Mouse (Mus musculus) midbrain, embryonic 10.5 days (tissue): ENCODE results near the gene Myadm. TPM values are rescaled to one million over a fixed set of nuclear protein-coding genes. Genes with fewer than 3 reads are reported as not detected.

Experiments
- DNase-seq: peaks from one replicate; pipeline ENCODE4 v3.0.0-alpha.2; 2017; ENCODE audit warnings: low spot score
- H3K27ac ChIP-seq: fragments of 300-500 bp; sonication (generic); replicated peaks from 2 replicates; pipeline ENCODE4 v1.5.1; 2016; ENCODE audit warnings: mild to moderate bottlenecking
- H3K27me3 ChIP-seq: fragments of 300-500 bp; sonication (generic); 2 replicates; pipeline ENCODE4 v1.6.1; 2016; ENCODE audit warnings: low read depth, mild to moderate bottlenecking; ENCODE audit not compliant: poor library complexity, severe bottlenecking
- H3K36me3 ChIP-seq: fragments of 300-500 bp; sonication (generic); 2 replicates; pipeline ENCODE4 v1.6.1; 2016; ENCODE audit warnings: mild to moderate bottlenecking, moderate library complexity
- H3K4me1 ChIP-seq: fragments of 300-500 bp; sonication (generic); 2 replicates; pipeline ENCODE4 v1.6.1; 2016
- H3K4me3 ChIP-seq: fragments of 300-500 bp; sonication (generic); 2 replicates; pipeline ENCODE4 v1.5.1; 2016; ENCODE audit warnings: mild to moderate bottlenecking, moderate library complexity
- H3K9me3 ChIP-seq: fragments of 300-500 bp; sonication (generic); replicated peaks from 2 replicates; pipeline ENCODE4 v1.6.1; 2016; ENCODE audit warnings: mild to moderate bottlenecking
- WGBS: fragments of 180-500 bp; shearing (Covaris S2); methylation state at CpG from one replicate; pipeline ENCODE4 v1.1.7; 2016; 5-methylcytosine and 5-hydroxymethylcytosine counted together
- polyA plus RNA-seq: library from polyadenylated mRNA; unstranded; fragments of >200 nt; fragmentation: Nextera tagmentation; extraction: Ambion mirVana; gene quantifications from 2 replicates; pipeline ENCODE4 v1.2.1, GENCODE M21; 2016

Gene Myadm
- polyA plus RNA-seq: 29.6 and 35.1 TPM in 2 replicates

GRCm38 (mm10) chr7:3288976-3289970, at the start of gene Myadm, which contains the start of gene Prkcg:
Gene Myadm, plus strand, starts transcription at chr7:3289080.
Gene Prkcg, plus strand, starts transcription at chr7:3289179.
- no peaks in the 10 kb centered on the region; the same call in 1 of the 2 replicates for H3K27me3 ChIP-seq
- H3K4me3 ChIP-seq: peak within 1 kb of the TSS; percentile 57
- peak within 1 kb of the TSS; percentile 87 for H3K27ac ChIP-seq
- no peaks in the 10 kb centered on the region for H3K9me3 ChIP-seq
- H3K36me3 ChIP-seq: peaks cover 7% of the 10 kb centered on the region; the same call in 1 of the 2 replicates
- 2% methylated on average over 30 of the region's 30 CpGs for WGBS
- peaks cover 43% of the 10 kb centered on the region for H3K4me1 ChIP-seq
- DNase-seq: peak; percentile 77

DNA sequence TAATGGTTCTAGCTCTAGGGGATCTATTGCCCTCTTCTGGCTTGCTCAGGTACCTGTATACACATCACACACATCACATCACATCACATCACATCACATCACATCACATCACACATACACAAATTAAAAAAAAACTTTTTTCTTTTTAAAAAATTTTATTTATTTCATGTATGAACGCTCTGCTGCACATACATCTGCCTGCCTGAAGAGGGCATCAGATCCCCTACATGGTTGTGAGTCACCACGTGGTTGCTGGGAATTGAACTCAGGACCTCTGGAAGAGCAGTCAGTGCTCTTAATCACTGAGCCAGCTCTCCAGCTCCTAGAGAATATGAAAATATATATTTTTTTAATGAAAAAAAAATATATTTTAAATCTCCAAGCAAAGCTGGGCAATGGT, 49.7 kb upstream of the Myadm start:
- WGBS: 80% methylated on average over 2 of the region's 2 CpGs
- no peaks in the 10 kb centered on the region for H3K36me3 ChIP-seq
- no peak for DNase-seq
- H3K4me1 ChIP-seq: no peaks in the 10 kb centered on the region
- no peaks in the 10 kb centered on the region for H3K27me3 ChIP-seq
- no peak overlapping the region for H3K27ac ChIP-seq
- H3K4me3 ChIP-seq: no peak overlapping the region
- peaks cover 5% of the 10 kb centered on the region; the same call in 1 of the 2 replicates for H3K9me3 ChIP-seq

DNA sequence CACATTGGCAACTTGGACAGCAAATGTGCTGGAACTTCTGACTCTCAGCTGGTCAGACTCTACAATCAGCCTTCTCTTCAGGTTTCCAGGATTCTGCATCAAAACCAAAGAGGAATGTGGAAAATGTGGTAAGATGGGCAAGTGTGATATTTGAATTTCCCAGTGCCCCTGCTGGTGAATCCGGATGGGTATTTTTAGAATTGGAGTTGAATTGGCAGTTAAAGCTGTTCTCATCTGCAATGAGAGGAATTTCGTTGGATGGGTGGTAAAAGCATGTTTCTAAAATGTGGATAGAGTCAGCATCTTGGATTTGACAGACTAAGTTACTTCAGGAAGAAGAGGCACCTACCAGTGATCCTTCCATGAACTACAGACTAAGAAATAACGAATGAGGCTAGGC, 28.2 kb upstream of the Myadm start:
- H3K27ac ChIP-seq: no peak overlapping the region
- 83% methylated on average over 3 of the region's 3 CpGs for WGBS
- H3K27me3 ChIP-seq: no peaks in the 10 kb centered on the region
- no peaks in the 10 kb centered on the region; the same call in 1 of the 2 replicates for H3K9me3 ChIP-seq
- no peaks in the 10 kb centered on the region for H3K4me1 ChIP-seq
- H3K4me3 ChIP-seq: no peak overlapping the region
- no peaks in the 10 kb centered on the region for H3K36me3 ChIP-seq
- no peak for DNase-seq

DNA sequence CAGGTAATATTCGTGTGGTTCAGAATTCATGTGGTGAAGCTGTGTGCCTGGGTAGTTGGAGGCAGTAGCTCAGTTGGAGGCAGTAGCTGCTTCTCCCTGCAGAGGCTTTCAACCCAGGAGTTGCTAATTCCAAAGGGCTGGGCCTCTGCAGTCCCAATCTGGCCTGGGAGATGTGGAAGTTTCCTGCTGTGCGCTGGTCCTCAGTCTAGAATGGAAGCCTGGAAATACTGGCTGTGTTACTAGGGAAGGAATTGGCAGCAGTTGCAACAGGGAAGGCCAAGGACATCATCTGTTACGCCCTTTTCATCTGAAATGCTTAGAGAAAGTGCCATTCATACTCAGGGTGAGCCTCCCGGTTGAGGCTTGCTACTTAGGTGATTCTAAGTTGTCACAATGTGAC, 27.4 kb upstream of the Myadm start:
- no peak for DNase-seq
- 73% methylated on average over 4 of the region's 4 CpGs for WGBS
- Histone ChIP-seq H3K9me3 (no peaks in the 10 kb centered on the region; the same call in 1 of the 2 replicates), H3K27me3 (no peaks in the 10 kb centered on the region), H3K4me1 (no peaks in the 10 kb centered on the region), H3K36me3 (no peaks in the 10 kb centered on the region), H3K4me3 (no peak overlapping the region), H3K27ac (no peak overlapping the region)

DNA sequence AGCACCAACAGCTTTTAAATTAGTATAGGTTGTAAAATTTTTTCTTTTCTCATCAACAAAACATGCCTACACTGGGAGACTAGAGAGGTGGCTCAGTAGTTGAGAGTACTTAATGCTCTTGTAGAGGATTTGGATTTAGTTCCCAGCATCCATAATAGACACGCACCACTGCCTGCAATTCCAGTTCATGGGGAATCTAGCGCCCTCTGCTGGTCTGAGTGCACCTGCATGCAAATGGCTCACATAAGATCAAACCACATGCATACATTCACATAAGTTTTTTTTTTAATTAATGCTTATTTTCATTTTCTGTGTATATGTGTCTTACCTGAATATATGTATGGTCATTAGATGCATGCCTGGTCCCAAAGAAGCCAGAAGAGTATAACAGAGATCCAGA, 26.1 kb upstream of the Myadm start:
- DNase-seq: peak; percentile 28
- H3K9me3 ChIP-seq: no peaks in the 10 kb centered on the region; the same call in 1 of the 2 replicates
- H3K4me1 ChIP-seq: no peaks in the 10 kb centered on the region
- WGBS: 52% methylated on average over 2 of the region's 2 CpGs
- no peak overlapping the region for H3K4me3 ChIP-seq
- no peaks in the 10 kb centered on the region for H3K27me3 ChIP-seq
- H3K27ac ChIP-seq: no peak overlapping the region
- H3K36me3 ChIP-seq: no peaks in the 10 kb centered on the region

DNA sequence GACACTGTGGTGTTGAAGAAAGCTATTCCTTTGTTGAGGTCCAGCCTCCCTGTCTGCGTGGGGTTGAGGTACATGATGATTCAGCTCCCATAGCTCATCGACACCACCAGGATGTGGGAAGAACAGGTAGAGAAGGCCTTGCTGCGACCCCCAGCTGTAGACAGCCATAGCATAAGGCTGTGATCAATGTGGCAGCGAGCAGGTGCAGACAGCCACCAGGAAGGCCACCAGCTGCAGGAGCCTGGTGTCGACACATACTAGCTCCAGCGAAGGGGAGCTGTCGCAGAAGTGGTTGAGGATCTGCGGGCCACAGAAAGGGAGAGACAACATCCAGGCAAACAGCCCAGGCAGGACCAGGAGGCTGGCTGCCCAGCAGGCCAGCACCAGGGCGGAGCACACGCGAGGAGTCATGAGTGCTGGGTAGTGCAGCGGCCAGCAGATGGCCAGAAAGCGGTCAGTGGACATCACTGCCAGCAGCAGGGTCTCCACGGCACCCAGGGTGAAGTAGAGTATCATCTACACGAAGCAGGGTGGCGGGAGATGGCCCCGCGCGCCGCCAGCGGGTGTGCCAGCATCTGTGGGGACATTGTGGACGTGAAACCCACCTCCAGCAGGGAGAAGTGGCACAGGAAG, 24.4 kb upstream of the Myadm start:
- Histone ChIP-seq H3K4me1 (no peaks in the 10 kb centered on the region), H3K4me3 (peak overlapping the region; percentile 34; the same call in 1 of the 2 replicates), H3K27ac (no peak overlapping the region), H3K27me3 (no peaks in the 10 kb centered on the region), H3K9me3 (no peaks in the 10 kb centered on the region; the same call in 1 of the 2 replicates), H3K36me3 (no peaks in the 10 kb centered on the region)
- 39% methylated on average over 22 of the region's 22 CpGs for WGBS
- peak; percentile 25 for DNase-seq

DNA sequence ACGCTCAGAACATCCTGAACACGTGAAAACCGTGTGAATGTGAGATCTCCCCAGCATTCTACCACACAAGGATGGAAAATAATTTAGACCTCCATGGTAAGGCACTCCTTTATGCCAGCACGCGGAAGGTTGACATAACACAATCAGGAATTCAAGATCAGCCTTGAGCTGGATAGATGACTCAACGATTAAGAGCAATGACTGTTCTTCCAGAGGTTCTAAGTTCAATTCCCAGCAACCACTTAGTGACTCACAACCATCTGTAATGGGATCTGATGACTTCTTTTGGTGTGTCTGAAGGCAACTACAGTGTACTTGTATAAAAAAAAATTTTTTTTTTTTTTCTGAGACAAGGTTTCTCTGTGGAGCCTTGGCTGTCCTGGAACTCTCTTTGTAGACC, 23.6 kb upstream of the Myadm start:
- Histone ChIP-seq H3K9me3 (no peaks in the 10 kb centered on the region; the same call in 1 of the 2 replicates), H3K4me1 (no peaks in the 10 kb centered on the region), H3K27me3 (no peaks in the 10 kb centered on the region), H3K4me3 (no peak overlapping the region), H3K36me3 (no peaks in the 10 kb centered on the region), H3K27ac (no peak overlapping the region)
- WGBS: 70% methylated on average over 6 of the region's 6 CpGs
- no peak for DNase-seq

- 87% methylated on average over 3 of the region's 3 CpGs for WGBS
- Histone ChIP-seq H3K36me3 (no peaks in the 10 kb centered on the region), H3K4me3 (no peak overlapping the region), H3K27me3 (no peaks in the 10 kb centered on the region), H3K27ac (no peak overlapping the region), H3K9me3 (no peaks in the 10 kb centered on the region; the same call in none of the 2 replicates), H3K4me1 (no peaks in the 10 kb centered on the region)
- no peak for DNase-seq
Measured at GRCm38 (mm10) chr7:3267261-3267660, 21.6 kb upstream of the Myadm start.

- H3K4me3 ChIP-seq: no peak overlapping the region
- H3K27ac ChIP-seq: no peak overlapping the region
- 75% methylated on average over 8 of the region's 8 CpGs for WGBS
- no peaks in the 10 kb centered on the region for H3K36me3 ChIP-seq
- DNase-seq: no peak
- H3K9me3 ChIP-seq: no peaks in the 10 kb centered on the region; the same call in none of the 2 replicates
- H3K27me3 ChIP-seq: no peaks in the 10 kb centered on the region
- H3K4me1 ChIP-seq: no peaks in the 10 kb centered on the region
Measured at GRCm38 (mm10) chr7:3267888-3268287, 21.0 kb upstream of the Myadm start.

DNA sequence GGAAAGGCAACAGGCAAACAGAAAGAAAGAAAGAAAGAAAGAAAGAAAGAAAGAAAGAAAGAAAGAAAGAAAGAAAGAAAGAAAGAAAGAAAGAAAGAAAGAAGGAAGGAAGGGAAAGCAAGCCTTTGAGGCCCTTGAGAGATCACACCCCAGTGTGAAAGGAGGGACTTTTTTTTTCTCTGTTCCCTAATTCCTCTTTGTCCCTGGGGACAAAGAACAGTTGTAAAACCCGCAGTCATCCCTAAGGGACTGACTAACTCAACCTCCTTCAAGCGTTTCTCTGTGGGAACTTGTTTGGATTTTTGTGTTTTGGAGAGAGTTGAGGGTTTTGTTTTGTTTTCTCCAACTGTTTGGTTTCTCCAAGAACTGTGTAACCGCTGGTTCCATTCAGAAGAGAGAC, 20.6 kb upstream of the Myadm start:
- Histone ChIP-seq H3K27ac (no peak overlapping the region), H3K4me3 (no peak overlapping the region), H3K36me3 (no peaks in the 10 kb centered on the region), H3K27me3 (no peaks in the 10 kb centered on the region), H3K4me1 (no peaks in the 10 kb centered on the region), H3K9me3 (no peaks in the 10 kb centered on the region; the same call in none of the 2 replicates)
- WGBS: 17% methylated on average over 3 of the region's 3 CpGs
- no peak for DNase-seq

DNA sequence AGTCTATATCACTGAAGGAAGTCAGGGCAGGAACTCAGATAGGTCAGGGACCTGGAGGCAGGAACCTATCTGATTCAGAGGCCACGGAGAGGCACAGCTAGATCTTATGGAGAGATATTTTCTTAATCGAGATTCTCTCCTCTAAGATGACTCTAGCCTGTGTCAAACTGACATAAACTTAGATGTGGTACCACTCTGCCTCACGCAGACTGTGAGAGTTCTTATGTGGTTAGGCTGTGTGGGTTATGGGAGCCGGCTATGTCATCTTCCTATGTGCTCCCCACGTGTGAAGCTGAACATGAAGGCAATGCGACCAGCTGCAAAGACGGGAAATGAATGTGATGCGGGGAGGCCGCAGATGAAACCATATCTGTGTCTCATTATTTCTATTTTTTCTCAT, 16.7 kb upstream of the Myadm start:
- no peak for DNase-seq
- no peaks in the 10 kb centered on the region; the same call in 1 of the 2 replicates for H3K9me3 ChIP-seq
- H3K4me1 ChIP-seq: 0 out of 2 replicates have a peak, but pooled peaks cover 2% of the 10 kb centered on the region
- H3K4me3 ChIP-seq: no peak overlapping the region
- no peak overlapping the region for H3K27ac ChIP-seq
- no peaks in the 10 kb centered on the region for H3K27me3 ChIP-seq
- whole genome bisulfite sequencing: 93% methylated on average over 9 of the region's 9 CpGs
- no peaks in the 10 kb centered on the region for H3K36me3 ChIP-seq

GRCm38 (mm10) chr7:3275455-3276170, 13.3 kb upstream of the Myadm start:
- Histone ChIP-seq H3K9me3 (no peaks in the 10 kb centered on the region; the same call in 1 of the 2 replicates), H3K27me3 (no peaks in the 10 kb centered on the region), H3K4me1 (0 out of 2 replicates have a peak, but pooled peaks cover 4% of the 10 kb centered on the region), H3K4me3 (no peak overlapping the region), H3K27ac (no peak overlapping the region), H3K36me3 (no peaks in the 10 kb centered on the region)
- no peak for DNase-seq
- WGBS: 61% methylated on average over 6 of the region's 6 CpGs
